Mouse (Mus musculus) embryo, embryonic 11.5 days (tissue): ENCODE results near the gene Naa38.
"Not testable (repeated sequence)": the region's sequence is repeated elsewhere in the genome, so short reads cannot be mapped to it uniquely, and the experiment has no call there.

Source experiments
- DNase-seq: peaks from one replicate; pipeline ENCODE4 v3.0.0-alpha.2; 2012; ENCODE audit warnings: low read depth, low spot score

Gene Naa38

DNA sequence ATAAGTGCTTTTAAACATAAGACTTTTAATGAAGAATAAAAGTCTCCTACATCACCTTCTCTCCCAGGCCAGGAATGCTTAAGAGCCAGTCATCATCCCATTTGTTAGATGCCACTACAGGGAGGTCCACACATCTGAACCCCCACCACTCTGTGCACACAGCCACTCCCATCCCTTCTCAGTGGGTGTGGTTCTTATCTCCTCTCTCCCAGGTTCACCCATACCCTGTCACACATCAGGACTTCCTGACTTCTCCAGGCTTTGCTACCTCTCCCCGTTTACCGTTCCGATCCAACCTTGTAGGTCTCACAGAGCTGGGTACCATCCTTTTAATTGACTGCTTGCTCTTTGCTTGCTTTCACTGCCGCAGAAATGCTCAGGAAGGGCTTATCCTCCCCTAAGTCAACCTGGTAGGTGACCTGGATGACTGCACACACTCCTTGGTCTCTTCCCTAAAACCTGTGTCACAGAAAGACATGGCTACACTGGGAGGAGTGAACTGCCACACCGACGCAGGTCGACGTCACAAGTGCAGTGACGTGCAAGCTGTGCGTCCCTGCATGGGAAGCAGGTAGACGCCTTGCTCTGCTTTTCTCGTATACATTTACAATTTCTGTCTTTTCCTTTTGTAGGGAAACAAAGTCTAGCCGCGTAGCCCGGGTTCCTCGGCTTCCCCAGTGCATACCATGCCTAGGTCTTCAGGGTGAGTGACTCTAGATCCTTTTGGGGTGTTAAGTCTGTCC is 21.9 kb upstream of the Naa38 start:
- DNase-seq = no peak

DNA sequence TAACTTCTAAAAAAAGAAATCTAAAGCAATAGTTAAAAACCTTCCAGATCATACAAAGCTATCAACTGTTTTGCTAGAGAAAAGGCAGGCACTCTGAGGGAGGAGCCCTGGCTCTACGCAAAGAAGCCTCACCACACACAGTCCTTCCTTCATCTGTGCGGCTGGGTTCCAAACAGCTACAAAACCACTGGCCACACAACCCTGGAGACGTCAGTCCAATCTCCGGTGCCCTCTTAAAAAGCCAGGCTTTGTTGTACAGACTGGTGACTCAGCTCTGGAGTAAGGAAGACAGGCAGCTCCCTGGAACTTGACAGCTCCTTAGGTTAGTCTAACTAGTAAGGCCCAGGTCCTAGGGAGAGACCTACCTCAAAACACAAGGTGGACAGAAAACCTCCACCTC is 19.6 kb upstream of the Naa38 start:
- no peak for DNase-seq

DNA sequence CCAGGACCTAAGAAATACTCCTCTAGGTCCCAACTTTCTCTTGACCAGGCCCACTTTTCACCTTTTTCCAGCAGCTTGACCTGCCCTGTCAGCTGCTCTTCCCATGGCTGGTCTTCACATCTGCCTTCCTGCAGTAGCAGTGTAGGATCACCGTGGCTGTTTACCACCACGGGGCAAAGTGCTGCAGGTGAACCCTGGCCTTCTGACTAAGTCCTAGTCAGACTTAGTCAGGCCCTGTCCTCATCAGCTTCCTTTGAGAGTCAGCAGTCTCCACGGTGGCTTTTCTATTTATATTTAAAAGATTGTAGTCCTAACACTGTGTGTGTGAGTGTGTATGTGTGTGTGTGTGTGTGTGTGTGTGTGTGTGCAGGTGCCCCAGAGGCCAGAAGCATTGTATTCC is 17.5 kb upstream of the Naa38 start:
- no peak for DNase-seq

DNA sequence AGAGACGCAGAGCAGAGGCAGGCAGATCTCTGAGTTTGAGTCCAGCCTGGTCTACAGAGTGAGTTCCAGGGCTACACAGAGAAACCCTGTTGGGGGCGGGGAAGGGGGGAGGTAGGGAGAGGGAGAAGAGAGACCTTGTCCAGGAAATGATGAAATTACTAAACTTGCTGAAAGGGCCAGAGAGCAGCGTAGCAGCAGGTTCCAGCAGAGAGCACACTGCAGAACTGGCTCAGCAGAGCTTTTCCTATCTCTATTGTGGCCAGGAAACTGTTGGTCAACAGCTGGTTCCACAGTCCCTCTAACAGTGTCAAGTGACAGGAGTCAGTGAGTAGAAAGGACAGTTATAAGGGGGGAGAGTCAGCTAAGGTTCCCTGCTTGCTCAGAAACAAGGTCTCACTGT is 15.7 kb upstream of the Naa38 start:
- DNase-seq = no peak

DNA sequence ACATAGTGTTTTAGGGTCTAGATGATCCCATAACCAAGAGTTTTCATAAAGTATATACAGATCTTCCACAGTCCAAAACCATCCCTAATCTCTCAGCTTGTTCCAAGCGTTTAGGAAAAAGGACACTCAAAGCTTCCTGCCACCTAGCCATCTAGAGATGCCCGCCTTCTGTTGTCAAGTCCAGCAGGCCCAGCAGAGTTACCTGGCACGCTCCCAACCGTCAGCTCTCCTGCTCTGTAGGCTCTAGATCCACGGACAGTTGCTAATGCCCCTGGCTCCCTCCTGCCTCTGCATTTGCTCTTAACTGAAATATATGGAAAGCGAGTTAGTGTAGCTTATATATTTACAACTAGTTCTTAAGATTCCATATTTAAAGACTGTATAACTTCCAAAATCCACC is 13.9 kb upstream of the Naa38 start:
- no peak for DNase-seq

DNA sequence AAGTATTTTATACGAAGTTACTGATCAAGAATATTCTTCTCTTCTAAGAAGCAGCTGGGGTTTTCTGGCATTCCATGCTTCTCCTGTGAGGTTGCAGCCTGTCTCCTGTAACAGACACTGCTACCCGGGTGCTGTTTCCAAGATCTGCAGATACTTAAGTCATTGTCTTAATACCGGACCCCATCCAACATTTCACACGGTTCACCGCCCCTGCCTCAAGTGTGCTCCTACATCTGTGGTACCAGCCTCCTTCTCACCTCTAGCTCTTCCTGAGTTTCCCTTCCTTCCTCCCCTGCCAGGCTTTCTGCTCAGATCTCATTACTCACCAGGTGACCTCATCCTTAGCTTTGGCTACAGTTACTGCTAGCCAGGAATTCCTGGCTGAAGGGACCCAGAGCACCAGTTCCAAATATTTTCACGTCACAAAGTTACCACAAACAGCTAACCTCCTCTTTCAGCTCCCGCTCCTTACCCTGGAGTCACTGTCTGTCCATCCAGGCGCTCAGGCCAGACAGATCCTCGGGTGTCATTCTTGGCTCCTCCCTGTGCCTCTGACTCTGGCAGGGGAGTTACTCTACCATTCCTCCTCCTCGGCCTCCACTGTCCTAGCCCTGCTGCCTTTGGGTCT is 12.7 kb upstream of the Naa38 start:
- DNase-seq = no peak

DNA sequence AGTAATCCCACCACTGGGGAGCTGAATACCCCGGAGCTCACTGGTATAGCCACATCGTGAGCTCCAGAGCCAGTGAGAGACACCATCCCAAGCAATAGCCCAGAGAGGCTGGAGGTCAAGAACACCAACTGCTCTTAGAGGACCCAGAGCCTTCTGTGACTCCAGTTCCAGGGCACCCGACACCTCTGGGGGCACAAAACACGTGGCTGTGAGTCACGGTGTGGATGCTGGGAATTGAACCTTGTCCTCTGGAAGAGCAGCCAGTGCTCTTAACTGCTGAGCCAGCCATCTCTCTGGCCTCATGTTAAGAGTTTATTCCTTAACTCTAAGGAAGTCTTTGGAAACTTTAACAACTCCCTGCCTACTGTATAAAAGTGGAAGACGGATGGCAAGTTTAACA is 10.3 kb upstream of the Naa38 start:
- DNase-seq = no peak

DNA sequence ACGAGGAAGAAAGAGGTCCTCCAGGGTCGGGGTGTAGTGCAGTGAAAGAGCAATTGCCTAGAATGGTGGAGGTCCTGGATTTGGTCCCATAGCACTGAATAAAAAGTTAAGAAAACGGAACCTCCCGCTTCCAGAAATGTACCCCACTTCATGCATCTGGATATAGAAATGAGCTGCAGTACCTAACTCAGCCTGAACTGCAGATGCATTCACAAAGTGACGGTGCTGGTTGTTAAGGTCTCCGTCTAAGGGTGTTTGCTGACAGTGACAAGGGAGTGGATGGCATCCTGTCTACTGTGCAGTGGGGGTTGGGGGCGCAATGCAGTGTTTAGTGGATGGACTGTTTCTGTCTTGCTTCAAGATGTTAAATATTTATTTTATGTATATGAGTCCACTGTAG is 8.5 kb upstream of the Naa38 start:
- no peak for DNase-seq

DNA sequence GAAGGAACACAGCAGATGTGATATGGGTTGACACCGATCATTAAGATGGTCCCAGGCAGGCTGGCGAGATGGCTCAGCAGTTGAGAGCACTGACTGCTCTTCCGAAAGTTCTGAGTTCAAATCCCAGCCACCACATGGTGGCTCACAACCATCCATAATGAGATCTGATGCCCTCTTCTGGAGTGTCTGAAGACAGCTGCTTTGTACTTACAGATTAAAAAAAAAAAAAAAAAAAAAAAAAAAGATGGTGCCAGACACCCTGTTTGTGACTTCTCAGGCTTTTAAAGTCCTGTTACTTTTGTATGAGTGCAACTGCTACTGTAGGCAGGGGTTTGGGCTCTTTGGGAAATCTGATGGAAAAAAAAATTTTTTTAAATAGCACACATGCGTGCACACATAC is 6.6 kb upstream of the Naa38 start:
- no peak for DNase-seq

DNA sequence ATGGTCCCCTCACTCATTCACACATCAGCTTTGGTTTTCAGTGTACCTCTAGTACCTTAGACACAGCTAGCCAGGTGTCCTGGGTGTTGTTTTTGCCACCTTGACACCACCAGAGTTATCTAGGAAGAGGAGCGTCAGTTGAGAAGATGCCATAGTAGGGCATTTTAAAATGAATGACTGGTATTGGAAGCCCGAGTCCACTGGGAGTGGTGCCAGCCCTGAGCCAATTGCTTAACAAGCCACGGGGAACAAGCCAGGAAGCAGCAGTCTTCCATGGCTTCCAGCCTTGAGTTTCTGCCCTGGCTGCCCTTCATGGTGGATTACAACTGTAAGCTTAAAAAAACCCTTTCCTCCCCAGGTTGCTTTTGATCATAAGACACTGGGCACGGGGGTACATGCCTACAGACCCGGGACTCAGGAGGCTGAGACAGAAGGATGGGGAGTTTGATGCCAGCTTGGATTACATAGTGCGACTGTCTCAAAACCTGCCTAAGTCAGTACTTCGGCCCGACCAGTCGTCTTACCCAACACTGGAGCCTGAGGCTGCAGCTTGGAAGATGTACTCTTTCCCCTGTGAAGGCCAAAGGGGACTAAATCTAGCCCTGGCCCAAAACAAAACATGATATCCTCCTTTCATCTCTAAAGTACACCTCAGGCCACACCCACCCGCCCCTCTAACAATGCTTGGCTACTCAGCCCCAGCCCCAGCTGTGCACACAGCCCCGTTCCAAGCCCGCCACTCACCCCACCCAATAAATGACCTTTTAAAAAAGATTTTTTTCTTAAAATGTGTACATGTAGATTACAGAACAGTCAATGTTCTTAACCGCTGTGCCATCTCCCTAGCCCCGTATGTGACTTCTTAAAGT is 5.5 kb upstream of the Naa38 start:
- DNase-seq = no peak

DNA sequence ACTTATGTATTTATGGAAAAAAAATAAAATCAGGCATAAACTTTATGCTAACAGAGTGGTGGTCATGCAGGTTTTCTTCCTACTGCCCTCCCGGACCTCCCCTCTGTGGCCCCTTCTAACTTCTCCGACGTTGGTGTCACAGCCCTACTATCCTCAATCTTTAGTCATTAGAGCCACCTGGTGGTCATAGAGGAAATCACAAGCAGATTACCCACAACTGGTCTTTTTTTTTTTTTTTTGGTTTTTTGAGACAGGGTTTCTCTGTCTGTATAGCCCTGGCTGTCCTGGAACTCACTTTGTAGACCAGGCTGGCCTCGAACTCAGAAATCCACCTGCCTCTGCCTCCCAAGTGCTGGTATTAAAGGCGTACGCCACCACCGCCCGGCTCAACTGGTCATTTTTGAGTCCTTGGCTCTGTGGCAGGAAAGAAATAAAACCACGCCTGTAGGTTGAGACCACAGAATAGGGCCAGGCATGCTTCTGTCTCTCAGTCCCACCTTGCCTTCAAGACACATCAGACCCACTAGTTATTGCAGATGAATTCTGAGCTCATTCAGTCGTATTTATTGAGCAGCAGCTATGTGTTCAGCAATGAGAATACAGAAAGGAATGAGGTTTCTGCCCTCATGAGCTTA is 4.8 kb upstream of the Naa38 start:
- no peak for DNase-seq

DNA sequence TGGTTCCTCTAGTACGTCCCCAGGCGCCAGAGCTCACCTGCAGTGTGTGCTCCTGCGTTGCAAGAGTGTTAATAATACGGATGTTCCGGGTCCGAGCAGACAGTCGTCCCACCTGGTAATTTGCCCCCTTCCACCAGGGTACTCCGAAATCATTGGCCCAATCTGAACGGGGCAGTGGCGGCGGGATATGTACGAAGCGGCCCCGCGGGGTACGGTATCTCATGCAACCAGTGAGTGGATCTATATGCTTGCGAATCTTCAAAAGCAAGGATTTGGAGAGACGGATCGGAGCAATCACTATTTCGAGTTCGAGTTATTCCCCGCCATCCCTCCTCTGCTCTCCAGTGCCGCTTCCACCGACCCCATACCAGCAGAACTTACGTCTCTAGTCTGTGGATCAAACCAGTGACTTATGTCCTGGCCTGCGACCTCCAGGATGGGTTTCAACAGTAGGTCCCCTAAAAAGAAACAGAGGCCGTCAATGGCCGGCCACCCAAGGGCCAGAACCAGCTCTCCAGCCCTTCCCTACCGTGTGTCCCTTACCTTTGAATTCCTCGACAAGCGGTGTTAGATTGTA is 608 bp upstream of the Naa38 start:
- not testable (repeated sequence) for DNase-seq

DNA sequence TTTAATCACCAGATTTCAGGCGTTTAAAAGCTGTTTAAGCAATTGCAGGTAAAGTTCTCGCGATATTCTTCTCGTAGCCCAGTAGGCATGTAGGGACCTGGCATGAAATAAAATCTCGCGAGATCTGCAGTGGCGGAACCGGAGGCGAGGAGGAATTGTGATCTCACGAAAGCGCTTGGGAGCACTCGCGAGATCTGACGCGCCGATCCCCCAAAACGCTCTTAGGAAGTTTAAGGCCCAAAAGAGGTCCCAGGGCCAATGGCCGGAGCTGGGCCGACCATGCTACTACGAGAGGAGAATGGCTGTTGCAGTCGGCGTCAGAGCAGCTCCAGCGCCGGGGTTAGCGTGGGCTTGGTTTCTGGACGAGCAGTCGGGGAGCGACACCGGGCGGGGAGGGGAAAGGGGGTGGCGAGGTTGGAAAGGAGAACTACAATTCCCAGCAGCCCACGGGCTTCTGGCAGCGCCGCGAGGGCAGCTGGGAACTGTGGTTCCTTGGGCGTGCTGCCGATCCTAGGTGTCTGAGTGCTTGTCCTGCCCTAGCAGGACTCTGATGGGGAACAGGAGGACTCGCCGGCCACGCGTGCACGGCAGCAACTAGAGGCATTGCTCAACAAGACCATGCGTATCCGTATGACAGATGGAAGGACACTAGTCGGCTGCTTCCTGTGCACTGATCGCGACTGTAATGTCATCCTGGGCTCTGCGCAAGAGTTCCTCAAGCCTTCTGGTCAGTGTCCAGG is 517 bp downstream of the Naa38 start:
- peak; percentile 99 for DNase-seq

DNA sequence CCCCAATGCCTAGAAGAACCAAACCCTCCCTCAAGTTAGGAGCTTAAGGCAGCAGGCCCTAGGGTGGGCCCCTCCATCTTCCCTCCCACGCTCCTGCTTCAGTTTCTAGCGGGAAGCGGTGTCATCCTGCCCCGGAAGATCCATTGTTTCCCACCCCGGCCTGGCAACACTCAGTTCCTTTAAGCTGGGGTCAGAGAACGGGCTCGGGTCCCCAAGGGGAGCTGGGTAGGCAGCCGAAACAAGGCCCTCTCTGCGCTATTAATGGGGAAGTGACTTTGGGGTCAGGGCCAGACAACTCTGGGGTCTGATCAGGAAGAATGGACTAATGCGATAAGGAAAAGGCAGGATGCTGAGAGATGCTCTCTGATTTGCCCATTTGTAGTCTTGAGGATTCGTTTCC is 1.5 kb downstream of the Naa38 start:
- no peak for DNase-seq

DNA sequence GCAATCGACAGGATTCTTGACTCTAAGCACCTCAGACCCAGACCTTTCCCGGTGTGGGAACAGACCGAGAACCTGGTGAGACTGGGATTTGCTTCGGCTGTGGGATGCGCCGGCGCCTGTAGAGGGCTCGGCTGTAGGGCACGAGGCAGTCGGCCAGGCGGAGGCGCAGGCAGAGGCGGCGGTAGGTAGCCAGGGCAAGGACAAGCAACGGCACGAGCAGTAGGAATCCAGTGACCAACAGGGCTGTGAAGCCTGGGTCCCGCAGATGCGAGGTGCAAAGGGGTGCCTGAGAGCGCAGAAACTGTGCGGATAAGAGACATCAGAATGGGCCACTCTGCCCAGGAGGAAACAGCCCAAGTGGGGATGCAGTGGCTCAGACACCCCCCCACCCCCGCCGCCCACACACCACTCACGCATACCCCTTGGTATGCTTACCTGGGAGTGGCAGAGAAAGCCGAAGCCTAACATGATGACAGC is 2.3 kb downstream of the Naa38 start:
- DNase-seq = no peak

DNA sequence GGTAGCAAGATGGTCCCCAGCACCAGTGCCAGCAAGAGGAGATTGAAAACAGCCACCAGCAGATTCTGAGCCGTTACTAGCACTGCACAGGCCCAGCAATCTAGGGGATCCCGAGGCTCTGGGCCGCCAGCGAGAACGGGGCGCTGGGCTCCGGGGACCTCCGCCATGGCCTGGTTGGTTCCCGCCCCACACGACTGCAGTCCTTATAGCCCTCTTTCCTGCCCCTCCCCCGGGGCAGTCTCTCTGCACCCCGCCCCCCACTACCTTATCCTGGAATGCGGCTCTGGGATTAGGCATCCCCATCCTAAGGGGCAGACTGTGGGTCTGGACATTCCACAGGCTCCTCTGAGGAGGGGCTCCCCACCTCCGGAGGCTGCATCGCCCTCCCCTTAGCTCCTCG is 2.8 kb downstream of the Naa38 start, which contains the start of gene Tmem88:
Gene Tmem88, minus strand, starts transcription at position 176 of the 400 bp plus-strand sequence.
- no peak for DNase-seq

DNA sequence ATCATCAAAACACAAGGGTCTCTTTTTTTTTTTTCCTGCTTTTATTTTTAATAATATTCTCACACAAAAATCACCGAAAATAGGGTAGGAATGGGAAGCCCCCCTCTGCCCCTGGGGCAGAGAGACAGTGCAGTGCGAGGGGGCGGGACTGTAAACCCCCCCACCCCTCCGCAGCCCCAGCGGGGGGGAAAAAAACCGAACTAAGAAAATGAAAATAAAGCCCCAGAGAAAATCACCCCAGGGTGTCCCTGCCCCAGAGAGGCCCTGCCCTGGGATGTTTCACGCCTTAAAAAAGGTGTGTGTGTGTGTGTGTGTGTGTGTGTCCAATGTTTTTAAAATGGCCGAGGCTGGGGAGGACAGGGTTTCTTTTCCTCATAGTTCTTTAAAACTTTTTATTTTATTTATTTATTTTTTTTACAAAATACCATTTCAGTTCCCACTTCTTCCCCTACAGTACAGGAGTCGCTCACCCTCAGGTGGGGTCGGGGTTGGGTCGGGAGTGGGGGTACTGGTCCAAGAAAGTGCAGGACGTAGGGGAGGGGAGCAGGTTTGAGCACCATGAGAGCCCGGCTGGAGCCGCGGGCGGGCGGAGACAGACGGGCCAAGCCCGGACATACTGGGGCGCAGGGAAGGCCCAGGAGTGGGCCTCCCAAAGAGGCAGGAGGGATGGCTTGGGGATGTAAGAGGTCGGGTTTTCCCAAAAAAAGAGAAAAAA is 3.4 kb downstream of the Naa38 start:
- no peak for DNase-seq

DNA sequence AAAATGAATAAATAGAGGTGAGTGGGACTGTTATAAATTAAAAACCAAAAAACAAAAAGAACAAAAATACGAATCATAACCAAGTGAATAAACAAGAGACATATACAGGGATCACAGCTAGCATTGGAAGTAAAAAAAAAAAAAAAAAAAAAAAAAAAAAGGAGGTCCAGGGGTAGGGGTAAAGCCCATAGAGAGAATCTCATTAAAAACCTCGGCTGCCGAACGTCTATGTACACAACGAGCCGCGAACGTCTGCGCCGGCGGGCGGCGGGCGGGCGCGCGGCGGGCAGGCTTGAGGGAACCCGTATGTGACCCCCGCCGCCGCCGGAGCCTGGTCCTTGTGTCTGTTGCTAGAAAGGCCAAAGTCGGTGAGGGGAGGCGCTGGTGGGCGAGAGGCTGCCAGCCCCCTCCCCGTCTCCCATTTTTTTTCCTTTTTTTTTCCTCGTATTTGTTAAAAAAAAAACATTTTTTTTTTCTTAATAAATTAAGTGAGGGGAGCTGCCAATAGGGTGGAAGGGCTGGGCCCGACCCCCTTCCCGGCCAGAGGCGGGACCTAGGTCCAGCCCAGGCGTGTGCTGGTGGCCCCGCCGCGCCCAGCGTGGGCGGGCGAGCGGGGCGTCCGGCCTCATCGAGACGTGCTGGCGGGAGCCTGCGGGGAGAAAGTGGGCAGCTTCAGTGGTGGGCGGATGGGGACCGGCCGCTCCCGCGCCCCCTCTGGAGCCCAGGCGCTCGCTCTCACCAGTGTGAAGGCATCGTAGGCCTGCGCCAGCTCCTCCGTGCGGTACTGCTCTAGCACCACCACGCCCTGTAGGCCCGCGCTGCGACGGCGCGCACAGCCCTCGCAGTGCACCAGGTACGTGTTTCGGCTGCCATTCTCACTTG is 4.2 kb downstream of the Naa38 start:
- DNase-seq = no peak
